Mouse (Mus musculus): ENCODE measurements around the gene Nelfb. TPM values are rescaled to one million over a fixed set of nuclear protein-coding genes. Genes with fewer than 3 reads are reported as not detected.
"Not testable (repeated sequence)": the region's sequence is repeated elsewhere in the genome, so short reads cannot be mapped to it uniquely, and the experiment has no call there.

Gene Nelfb
- 10 to 100 TPM; 31.1 to 40.5 TPM for total RNA-seq (2021)
- long read RNA-seq, experiment 1, transcript Nelfb-201 (13 exons, 2,637 nt), result major isoform, 108 of 133 reads
- long read RNA-seq, experiment 1, partial matches to known transcripts, result 5 of 133 reads
- long read RNA-seq, experiment 1, other reads (novel, unspliced or antisense), result 18 of 133 reads
- long read RNA-seq, experiment 2, transcript Nelfb-201 (13 exons, 2,637 nt), result major isoform, 87 of 106 reads
- long read RNA-seq, experiment 2, partial matches to known transcripts, result 1 of 106 reads
- long read RNA-seq, experiment 2, other reads (novel, unspliced or antisense), result 18 of 106 reads

- DNase-seq, result peak; percentile 86
These were observed at the start of gene Nelfb for GRCm38 (mm10) chr2:25211121-25211670. Nelfb (minus strand) TSS chr2:25211489.

GRCm38 (mm10) chr2:25258887-25259286 lies 47.6 kb upstream of the Nelfb start:
- no peak for DNase-seq

- DNase-seq, result not testable (repeated sequence)
These were observed 46.0 kb upstream of the Nelfb start for GRCm38 (mm10) chr2:25257250-25257649.

GRCm38 (mm10) chr2:25256443-25257109 lies 45.3 kb upstream of the Nelfb start:
- DNase-seq, result not testable (repeated sequence)

- peak; percentile 88 for DNase-seq
These were observed 44.0 kb upstream of the Nelfb start, which contains the start of gene Tmem203 for GRCm38 (mm10) chr2:25255284-25255779. Tmem203 (plus strand) TSS chr2:25255439.

- DNase-seq, result no peak
These were observed 41.0 kb upstream of the Nelfb start for GRCm38 (mm10) chr2:25252331-25252730.

- DNase-seq, result no peak
These were observed 35.1 kb upstream of the Nelfb start, which contains the start of gene AL732309.1 for GRCm38 (mm10) chr2:25246183-25247072. AL732309.1 (minus strand) TSS chr2:25246863.

GRCm38 (mm10) chr2:25244144-25244543 lies 32.9 kb upstream of the Nelfb start:
- no peak for DNase-seq

- no peak for DNase-seq
These were observed 32.1 kb upstream of the Nelfb start for GRCm38 (mm10) chr2:25243342-25243741.

- DNase-seq, result no peak
These were observed 30.8 kb upstream of the Nelfb start, which contains the start of the genes Rnf208 and Cysrt1 for GRCm38 (mm10) chr2:25242101-25242506. Rnf208 (plus strand) TSS chr2:25242255. Cysrt1 (minus strand) TSS chr2:25242452.

- no peak for DNase-seq
These were observed 30.1 kb upstream of the Nelfb start for GRCm38 (mm10) chr2:25241438-25241775.

- peak; percentile 50 for DNase-seq
These were observed 29.6 kb upstream of the Nelfb start for GRCm38 (mm10) chr2:25240723-25241437.

- DNase-seq, result no peak
These were observed 29.0 kb upstream of the Nelfb start for GRCm38 (mm10) chr2:25240310-25240709.

GRCm38 (mm10) chr2:25239766-25240165 lies 28.5 kb upstream of the Nelfb start:
- DNase-seq, result no peak

GRCm38 (mm10) chr2:25238106-25238505 lies 26.8 kb upstream of the Nelfb start:
- DNase-seq, result no peak

GRCm38 (mm10) chr2:25237522-25237921 lies 26.2 kb upstream of the Nelfb start:
- DNase-seq, result no peak

- no peak for DNase-seq
These were observed 25.3 kb upstream of the Nelfb start, which contains the start of gene Rnf224 for GRCm38 (mm10) chr2:25236614-25237013. Rnf224 (minus strand) TSS chr2:25236787.

- DNase-seq, result no peak
These were observed 23.4 kb upstream of the Nelfb start for GRCm38 (mm10) chr2:25234551-25235220.

- DNase-seq, result no peak
These were observed 22.8 kb upstream of the Nelfb start, which contains the start of gene Slc34a3 for GRCm38 (mm10) chr2:25234050-25234449. Slc34a3 (minus strand) TSS chr2:25234364.

- DNase-seq, result no peak
These were observed 22.1 kb upstream of the Nelfb start for GRCm38 (mm10) chr2:25233421-25233820.

GRCm38 (mm10) chr2:25231038-25231437 lies 19.7 kb upstream of the Nelfb start:
- no peak for DNase-seq
